Mouse (Mus musculus) small intestine, adult 2 months (tissue): ENCODE results near the gene Snapc3. TPM values are rescaled to one million over a fixed set of nuclear protein-coding genes. Genes with fewer than 3 reads are reported as not detected.
"Not testable (repeated sequence)": the region's sequence is repeated elsewhere in the genome, so short reads cannot be mapped to it uniquely, and the experiment has no call there.

Source experiments
- H3K27ac ChIP-seq: fragments of 200-500 bp; 2 replicates; pipeline ENCODE4 v1.5.1; 2012; ENCODE audit warnings: low read depth, low read length, control low read depth, inconsistent platforms; ENCODE audit not compliant: insufficient read depth
- H3K27me3 ChIP-seq: fragments of 200-500 bp; 2 replicates; pipeline ENCODE4 v1.6.1; 2012; ENCODE audit warnings: mild to moderate bottlenecking, moderate library complexity, low read length, inconsistent platforms; ENCODE audit not compliant: control insufficient read depth, insufficient read depth
- H3K36me3 ChIP-seq: fragments of 200-500 bp; 2 replicates; pipeline ENCODE4 v1.6.1; 2012; ENCODE audit warnings: mild to moderate bottlenecking, low read length, control low read depth, inconsistent platforms; ENCODE audit not compliant: control insufficient read depth, insufficient read depth
- H3K4me1 ChIP-seq: fragments of 200-500 bp; 2 replicates; pipeline ENCODE4 v1.6.1; 2012; ENCODE audit warnings: low read length, inconsistent platforms, mixed read lengths; ENCODE audit not compliant: control insufficient read depth, insufficient read depth, insufficient read length
- H3K4me3 ChIP-seq: fragments of 200-500 bp; 2 replicates; pipeline ENCODE4 v1.5.1; 2012; ENCODE audit warnings: low read depth, mild to moderate bottlenecking, control low read depth, inconsistent platforms, low read length, moderate library complexity
- CTCF ChIP-seq: fragments of 200-500 bp; IDR thresholded peaks from 2 replicates; pipeline ENCODE4 v1.5.1; 2012; ENCODE audit warnings: low read depth, mild to moderate bottlenecking, control low read depth, inconsistent platforms, low read length, moderate library complexity, mixed read lengths; ENCODE audit not compliant: insufficient replicate concordance, insufficient read length; ENCODE audit errors: extremely low read depth
- POLR2A ChIP-seq: fragments of 200-500 bp; IDR thresholded peaks from 2 replicates; pipeline ENCODE4 v1.6.1; 2012; ENCODE audit warnings: low read depth, mild to moderate bottlenecking, control low read depth, inconsistent platforms, low read length, moderate library complexity
- WGBS: fragments of 180-500 bp; shearing (Covaris S2); methylation state at CpG from one replicate; pipeline ENCODE4 v1.1.7; 2018; 5-methylcytosine and 5-hydroxymethylcytosine counted together
- polyA plus RNA-seq: library from polyadenylated mRNA; depleted of rRNA; stranded (reverse); fragments of >200 nt; gene quantifications from 2 replicates; pipeline ENCODE4 v1.2.3, GENCODE M21; 2012

Snapc3 gene
- polyA plus RNA-seq, 1 experiment = 11.3 TPM

GRCm38 (mm10) chr4:83493112-83493511 lies 75.6 kb downstream of the Snapc3 start:
- peaks cover 2% of the 10 kb centered on the region; the same call in 1 of the 2 replicates for H3K4me1 ChIP-seq
- H3K36me3 ChIP-seq = no peaks in the 10 kb centered on the region
- H3K27ac ChIP-seq = no peak overlapping the region
- no peaks in the 10 kb centered on the region for H3K27me3 ChIP-seq
- whole genome bisulfite sequencing = 91% methylated on average over 1 of the region's 1 CpGs
- no peak for TF ChIP-seq POLR2A
- no peak for TF ChIP-seq CTCF
- H3K4me3 ChIP-seq = no peak overlapping the region

- H3K27ac ChIP-seq, H3K4me3 ChIP-seq, H3K4me1 ChIP-seq, H3K36me3 ChIP-seq, H3K27me3 ChIP-seq: not testable (repeated sequence)
- 86% methylated on average over 5 of the region's 5 CpGs for WGBS
Observed at GRCm38 (mm10) chr4:83497013-83497412, 79.5 kb downstream of the Snapc3 start.

GRCm38 (mm10) chr4:83500154-83501036 lies 82.9 kb downstream of the Snapc3 start:
- H3K4me3 ChIP-seq = no peak overlapping the region
- peaks cover 2% of the 10 kb centered on the region; the same call in 1 of the 2 replicates for H3K4me1 ChIP-seq
- H3K27me3 ChIP-seq = no peaks in the 10 kb centered on the region
- WGBS = 24% methylated on average over 22 of the region's 22 CpGs
- no peaks in the 10 kb centered on the region for H3K36me3 ChIP-seq
- no peak overlapping the region for H3K27ac ChIP-seq
- TF ChIP-seq CTCF (no peak), POLR2A (no peak)

GRCm38 (mm10) chr4:83501037-83501430 lies 83.5 kb downstream of the Snapc3 start:
- H3K27ac ChIP-seq = no peak overlapping the region
- peaks cover 2% of the 10 kb centered on the region; the same call in 1 of the 2 replicates for H3K4me1 ChIP-seq
- TF ChIP-seq POLR2A (no peak), CTCF (no peak)
- no peak overlapping the region for H3K4me3 ChIP-seq
- no peaks in the 10 kb centered on the region for H3K27me3 ChIP-seq
- 62% methylated on average over 7 of the region's 7 CpGs for WGBS
- H3K36me3 ChIP-seq = no peaks in the 10 kb centered on the region

DNA sequence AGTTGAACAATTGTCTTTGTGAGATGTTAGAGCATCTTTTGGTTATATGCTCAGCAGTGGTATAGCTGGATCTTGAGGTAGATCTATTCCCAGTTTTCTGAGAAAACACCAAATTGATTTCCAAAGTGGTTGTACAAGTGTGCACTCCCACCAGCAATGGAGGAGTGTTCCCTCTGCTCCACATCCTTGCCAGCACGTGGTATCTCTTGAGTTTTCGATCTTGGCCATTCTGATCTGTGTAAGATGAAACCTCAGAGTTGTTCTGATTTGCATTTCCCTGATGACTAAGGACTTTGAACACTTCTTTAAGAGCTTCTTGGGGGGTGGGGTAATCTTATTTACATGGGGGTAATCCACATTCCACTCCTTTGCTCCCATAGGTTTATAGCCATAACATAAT lies 92.1 kb downstream of the Snapc3 start:
- peaks cover 3% of the 10 kb centered on the region; the same call in 1 of the 2 replicates for H3K4me1 ChIP-seq
- H3K4me3 ChIP-seq = no peak overlapping the region
- no peak for TF ChIP-seq CTCF
- H3K27ac ChIP-seq = no peak overlapping the region
- no peaks in the 10 kb centered on the region for H3K36me3 ChIP-seq
- 26% methylated on average over 2 of the region's 2 CpGs for WGBS
- H3K27me3 ChIP-seq = no peaks in the 10 kb centered on the region

- TF ChIP-seq CTCF (no peak), POLR2A (no peak)
- no peaks in the 10 kb centered on the region for H3K36me3 ChIP-seq
- H3K27me3 ChIP-seq = no peaks in the 10 kb centered on the region
- no peak overlapping the region for H3K4me3 ChIP-seq
- H3K27ac ChIP-seq = no peak overlapping the region
- WGBS = 78% methylated on average over 8 of the region's 8 CpGs
- H3K4me1 ChIP-seq = peaks cover 3% of the 10 kb centered on the region; the same call in 1 of the 2 replicates
Observed at GRCm38 (mm10) chr4:83511083-83511482, 93.6 kb downstream of the Snapc3 start.

DNA sequence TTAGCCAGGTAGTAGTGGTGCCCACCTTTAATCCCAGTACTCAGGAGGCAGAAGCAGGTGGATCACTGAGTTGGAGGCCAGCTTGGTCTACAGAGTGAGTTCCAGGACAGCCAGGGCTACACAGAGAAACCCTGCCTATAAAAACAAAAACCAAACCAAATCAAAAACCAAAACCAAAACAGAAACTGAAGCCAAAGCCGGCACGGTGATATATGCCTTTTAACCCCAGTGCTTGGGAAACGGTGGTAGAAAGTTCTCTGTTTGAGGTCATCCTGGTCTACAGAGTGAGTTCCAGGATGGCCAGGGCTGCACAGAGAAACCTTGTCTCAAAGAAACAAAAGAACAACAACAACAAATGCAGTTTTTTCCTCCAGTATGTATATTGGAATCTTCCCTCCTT lies 94.7 kb downstream of the Snapc3 start:
- 18% methylated on average over 3 of the region's 3 CpGs for WGBS
- H3K4me1 ChIP-seq = peaks cover 3% of the 10 kb centered on the region; the same call in 1 of the 2 replicates
- H3K4me3 ChIP-seq = no peak overlapping the region
- no peak overlapping the region for H3K27ac ChIP-seq
- TF ChIP-seq POLR2A = no peak
- no peaks in the 10 kb centered on the region for H3K27me3 ChIP-seq
- H3K36me3 ChIP-seq = no peaks in the 10 kb centered on the region
